Mouse (Mus musculus): ENCODE data around the gene Palmd. TPM values are rescaled to one million over a fixed set of nuclear protein-coding genes. Genes with fewer than 3 reads are reported as not detected.

Gene Palmd
- total RNA-seq, 2 experiments from 2014 or later = 25.3 to 37.5 TPM

DNA sequence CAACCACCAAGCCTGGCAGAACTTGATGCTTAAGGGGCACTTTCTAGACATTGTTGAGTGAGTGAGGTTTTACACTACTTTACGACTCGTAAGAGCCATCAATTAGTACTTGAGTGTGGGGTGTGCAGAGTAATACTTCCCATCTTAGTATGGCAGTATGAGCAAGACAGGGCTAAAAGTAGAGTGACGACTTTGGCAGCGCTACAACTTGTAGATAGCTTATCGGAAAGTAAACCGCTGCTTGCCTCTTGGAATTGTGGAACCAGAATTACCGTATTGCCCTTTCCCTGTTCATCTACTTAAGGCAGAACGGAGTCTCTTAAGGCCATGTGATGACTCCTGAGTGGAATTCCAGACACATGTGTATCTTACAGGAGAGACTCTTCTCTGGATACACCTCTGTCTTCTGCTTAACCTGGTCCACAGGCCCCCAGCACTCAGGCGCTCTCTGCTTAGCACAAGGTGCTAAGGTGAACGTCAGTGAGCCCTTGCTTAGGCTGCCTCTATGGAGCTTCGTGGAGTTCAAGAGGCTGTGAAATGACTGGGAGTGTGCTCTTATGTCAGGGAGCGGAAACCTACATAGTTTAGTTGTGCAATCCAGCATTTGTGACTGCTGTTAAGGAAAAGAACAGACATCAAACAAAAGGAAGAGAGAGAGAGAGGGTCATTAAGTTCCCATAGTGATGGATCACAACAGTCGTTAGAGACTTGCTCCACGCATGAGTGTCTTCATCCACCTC, 86.4 kb downstream of the Palmd start:
- no peak for DNase-seq
- intact Hi-C loops (cut with DNase I) = no loop called here
- Histone ChIP-seq H3K4me3 (no peak overlapping the region), H3K27ac (no peak overlapping the region)
- TF ChIP-seq CTCF (IDR thresholded peaks at IDR 0.05) = no peak

DNA sequence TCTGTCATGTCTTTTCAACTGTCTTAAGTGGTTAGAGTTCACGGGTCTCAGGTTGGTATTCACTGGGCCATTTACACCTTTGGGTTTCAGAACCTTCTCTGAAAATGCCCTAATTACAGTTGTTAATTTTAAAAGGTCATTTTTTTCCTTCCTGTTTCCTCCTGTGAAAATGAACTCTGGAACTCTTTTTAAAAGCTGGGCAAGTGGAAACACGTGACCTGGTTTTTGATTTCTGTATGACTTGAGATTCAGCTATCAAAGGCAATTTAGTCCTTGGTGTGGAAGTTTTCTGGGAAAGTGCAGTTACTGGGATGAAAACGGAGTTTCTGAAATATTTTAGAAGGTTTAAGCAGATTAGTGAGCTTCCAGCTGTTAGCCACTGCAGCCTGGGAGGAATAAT, 98.4 kb downstream of the Palmd start:
- no peak for TF ChIP-seq CTCF (IDR thresholded peaks at IDR 0.05)

More for the DNA sequence above, 98.4 kb downstream of the Palmd start:
- intact Hi-C loops (cut with DNase I) = no loop called here
- no peak overlapping the region for H3K27ac ChIP-seq
- no peak overlapping the region for H3K4me3 ChIP-seq
- no peak for DNase-seq

Other genes with a start within 250 kb of the Palmd start
- gene Agl, start 160.8 kb downstream of the Palmd start, total RNA-seq (2021) = 1,000 to 10,000 TPM in 1 of 2 experiments, 100 to 1,000 TPM in 1; 657 to 1,000 TPM
- gene Frrs1, start 109.5 kb downstream of the Palmd start, total RNA-seq (2021) = 1 to 10 TPM; 1.9 to 2.7 TPM
- gene 4930455H04Rik, start 720 bp downstream of the Palmd start, total RNA-seq (2021) = under 1 TPM in 1 of 2 experiments, not detected in 1; 0.18 TPM

Data from gastrocnemius, adult 2 months (tissue).